In the genomic region with DNA sequence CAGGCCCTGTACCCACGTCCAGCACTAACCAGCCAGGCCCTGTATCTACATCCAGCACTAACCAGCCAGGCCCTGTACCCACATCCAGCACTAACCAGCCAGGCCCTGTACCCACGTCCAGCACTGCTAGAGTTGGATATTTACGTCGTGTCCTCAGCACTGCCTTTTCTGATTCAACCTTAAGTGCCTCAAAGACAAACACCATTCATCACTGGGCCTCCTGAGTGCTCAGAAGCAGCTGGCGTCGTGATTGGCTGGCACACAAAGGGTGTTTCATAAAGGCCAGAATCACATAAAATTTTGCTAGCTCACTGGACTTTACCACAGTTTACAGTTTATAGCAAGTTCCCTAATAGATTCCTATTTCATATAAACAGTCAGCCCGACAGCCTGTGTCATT, we compare ENCODE assay signal across 23 mouse cellular contexts. TPM values are rescaled to one million over a fixed set of nuclear protein-coding genes. Genes with fewer than 3 reads are reported as not detected.
DNase-seq lines count a peak whose midpoint lies in the region; ATAC-seq lines count a peak whose summit lies in the region.
"Had no signal": no experiment of that assay in that cellular context is flagged by ENCODE, and none has a peak within 500 bp of the region (broad histone marks: within the 10 kb centered on the region; RNA-seq: fewer than 3 reads in every experiment).

No protein-coding gene starts in this region.

- DNase-seq in forebrain, embryonic 10.5 days (ENCODE audit: extremely low spot score, low spot score) = no peak
- no peak for DNase-seq in lung, adult 18-20 months
- peak; percentile 70 for DNase-seq in NIH3T3 (ENCODE audit: low read depth)
- DNase-seq in mesoderm, embryonic 11.5 days (ENCODE audit: low read depth, low spot score) = peak; percentile 44
- DNase-seq in kidney, adult 11 months = no peak
- DNase-seq: adrenal gland, postnatal 36 days; cerebellum, adult 18-20 months; cerebellum, postnatal 36 days; gastrocnemius, adult 2 months; kidney, adult 9 months; kidney, postnatal 25 days; left cerebral cortex, postnatal 4 days; midbrain, embryonic 14.5 days; retina, postnatal 1 day; thymus, postnatal 36 days had no signal

- no peaks in the 10 kb centered on the region for H3K27me3 ChIP-seq in forebrain, embryonic 10.5 days (ENCODE audit: poor library complexity, severe bottlenecking)
- no peaks in the 10 kb centered on the region for H3K27me3 ChIP-seq in forebrain, embryonic 16.5 days (replicated peaks; ENCODE audit: control insufficient read depth, insufficient read depth, low read length)
- H3K27me3 ChIP-seq in lung, embryonic 16.5 days (ENCODE audit: control insufficient read depth, insufficient read depth, low read depth, low read length) = no peaks in the 10 kb centered on the region
- H3K27me3 ChIP-seq: CH12.LX; embryonic facial prominence, embryonic 12.5 days; forebrain, embryonic 15.5 days; liver, embryonic 15.5 days had no signal

- no peak overlapping the region for H3K4me2 ChIP-seq in forebrain, embryonic 16.5 days (ENCODE audit: low read length)
- H3K4me2 ChIP-seq in lung, embryonic 16.5 days (ENCODE audit: low read depth, low read length) = no peak overlapping the region
- H3K4me2 ChIP-seq: embryonic facial prominence, embryonic 12.5 days; forebrain, embryonic 15.5 days; liver, embryonic 15.5 days had no signal

- peaks cover 28% of the 10 kb centered on the region for H3K4me1 ChIP-seq in forebrain, embryonic 10.5 days
- no peaks in the 10 kb centered on the region for H3K4me1 ChIP-seq in forebrain, embryonic 16.5 days (replicated peaks; ENCODE audit: control insufficient read depth, insufficient read depth, low read length)
- peaks cover 10% of the 10 kb centered on the region for H3K4me1 ChIP-seq in lung, embryonic 16.5 days (replicated peaks; ENCODE audit: control insufficient read depth, insufficient read depth, low read length)
- H3K4me1 ChIP-seq: embryonic facial prominence, embryonic 12.5 days; forebrain, embryonic 15.5 days; heart, embryonic 10.5 days; liver, embryonic 15.5 days had no signal

- H3K4me3 ChIP-seq in forebrain, embryonic 10.5 days = no peak overlapping the region
- H3K4me3 ChIP-seq in forebrain, embryonic 16.5 days (replicated peaks; ENCODE audit: low read length) = no peak overlapping the region
- no peak overlapping the region for H3K4me3 ChIP-seq in lung, embryonic 16.5 days (ENCODE audit: low read length)
- H3K4me3 ChIP-seq: embryonic facial prominence, embryonic 12.5 days; erythroblast, embryonic 14.5 days; forebrain, embryonic 15.5 days; gastrocnemius, adult 2 months; heart, embryonic 10.5 days; liver, embryonic 15.5 days had no signal

- peak overlapping the region; percentile 72; the same call in 1 of the 2 replicates for H3K27ac ChIP-seq in forebrain, embryonic 10.5 days
- no peak overlapping the region for H3K27ac ChIP-seq in forebrain, embryonic 16.5 days (ENCODE audit: low read length)
- H3K27ac ChIP-seq in lung, embryonic 16.5 days (ENCODE audit: low read length) = peak overlapping the region; percentile 24; the same call in 1 of the 2 replicates
- H3K27ac ChIP-seq: embryonic facial prominence, embryonic 12.5 days; forebrain, embryonic 15.5 days; gastrocnemius, adult 2 months; heart, embryonic 10.5 days; liver, embryonic 15.5 days had no signal

- no peak overlapping the region for H3K9ac ChIP-seq in forebrain, embryonic 16.5 days (replicated peaks; ENCODE audit: low read depth, low read length)
- H3K9ac ChIP-seq in lung, embryonic 16.5 days (ENCODE audit: low read length) = no peak overlapping the region
- H3K9ac ChIP-seq: embryonic facial prominence, embryonic 12.5 days; forebrain, embryonic 15.5 days; liver, embryonic 15.5 days had no signal

- whole genome bisulfite sequencing in forebrain, embryonic 10.5 days = 74% methylated on average over 7 of the region's 7 CpGs
- 32% methylated on average over 7 of the region's 7 CpGs for WGBS in forebrain, embryonic 16.5 days
- WGBS in lung, embryonic 16.5 days = 21% methylated on average over 7 of the region's 7 CpGs

- H3K9me3 ChIP-seq in forebrain, embryonic 10.5 days = peaks cover 7% of the 10 kb centered on the region
- H3K9me3 ChIP-seq in forebrain, embryonic 16.5 days (ENCODE audit: control insufficient read depth, low read length) = 0 out of 2 replicates have a peak, but pooled peaks cover 2% of the 10 kb centered on the region
- peaks cover 6% of the 10 kb centered on the region; the same call in 1 of the 2 replicates for H3K9me3 ChIP-seq in lung, embryonic 16.5 days (ENCODE audit: control insufficient read depth, low read length)
- H3K9me3 ChIP-seq: forebrain, embryonic 15.5 days; heart, embryonic 10.5 days; liver, embryonic 15.5 days had no signal

- H3K36me3 ChIP-seq in forebrain, embryonic 10.5 days (replicated peaks) = 0 out of 2 replicates have a peak, but pooled peaks cover 3% of the 10 kb centered on the region
- H3K36me3 ChIP-seq in forebrain, embryonic 16.5 days (ENCODE audit: control insufficient read depth, insufficient read depth) = no peaks in the 10 kb centered on the region
- H3K36me3 ChIP-seq in lung, embryonic 16.5 days (ENCODE audit: control insufficient read depth, insufficient read depth, low read length) = no peaks in the 10 kb centered on the region
- H3K36me3 ChIP-seq: embryonic facial prominence, embryonic 12.5 days; forebrain, embryonic 15.5 days; heart, embryonic 10.5 days; liver, embryonic 15.5 days had no signal

- ATAC-seq in forebrain, embryonic 16.5 days = no peak
- ATAC-seq in lung, embryonic 16.5 days (ENCODE audit: low read depth) = peak; percentile 66
- ATAC-seq: forebrain, embryonic 15.5 days had no signal

RNA-seq across cellular contexts. Expression of a gene that starts 59.8 kb away (rescaled TPM):
- polyA plus RNA-seq in forebrain, embryonic 10.5 days (2016; fragmentation: Nextera tagmentation; extraction: Ambion mirVana) = 0.84 and 1.2 TPM in 2 replicates
- polyA plus RNA-seq in forebrain, embryonic 16.5 days (2015; fragmentation: Nextera tagmentation; extraction: Ambion mirVana) = 0.62 TPM in 1 of 2 replicates, not detected in the other
- 1.3 TPM in 2 replicates for polyA plus RNA-seq in lung, embryonic 16.5 days (2015; fragmentation: Nextera tagmentation; extraction: Ambion mirVana)

Comparison
In these comparisons a context has a peak if more than half of its experiments do, and no peak if none do; other contexts are left out.
1. DNase-seq: peak in NIH3T3 (single experiment) and mesoderm, embryonic 11.5 days (single experiment); none in forebrain, embryonic 10.5 days (single experiment), lung, adult 18-20 months (0 of 2) and kidney, adult 11 months (single experiment).